In genomic region chr8:36406706-36407105, GRCm38 (mm10) we compare ENCODE assay signal across 16 mouse cellular contexts.
DNase-seq lines count a peak whose midpoint lies in the region; ATAC-seq and TF ChIP-seq lines count a peak whose summit lies in the region.
"Had no signal": no experiment of that assay in that cellular context is flagged by ENCODE, and none has a peak within 500 bp of the region (broad histone marks: within the 10 kb centered on the region; RNA-seq: fewer than 3 reads in every experiment).

No protein-coding gene starts in this region.

- no peak for TF ChIP-seq POLR2A in brain, embryonic 14.5 days (IDR thresholded peaks at IDR 0.05; ENCODE audit: borderline replicate concordance, extremely low read depth, insufficient read depth, insufficient read length, poor library complexity, severe bottlenecking)

- no peak for TF ChIP-seq CTCF in brain, embryonic 14.5 days (IDR thresholded peaks at IDR 0.05; ENCODE audit: borderline replicate concordance, extremely low read depth, insufficient read depth, insufficient read length)

- H3K27me3 ChIP-seq in hindbrain, embryonic 16.5 days (replicated peaks; ENCODE audit: control insufficient read depth, insufficient read depth, low read length) = no peaks in the 10 kb centered on the region
- H3K27me3 ChIP-seq in hindbrain, embryonic 10.5 days (ENCODE audit: insufficient read depth, poor library complexity, severe bottlenecking) = no peaks in the 10 kb centered on the region
- H3K27me3 ChIP-seq: embryonic facial prominence, embryonic 13.5 days; hindbrain, embryonic 15.5 days; midbrain, embryonic 12.5 days had no signal

- H3K4me3 ChIP-seq in hindbrain, embryonic 16.5 days (ENCODE audit: low read length) = no peak overlapping the region
- H3K4me3 ChIP-seq in hindbrain, embryonic 10.5 days = no peak overlapping the region
- H3K4me3 ChIP-seq: embryonic facial prominence, embryonic 13.5 days; hindbrain, embryonic 15.5 days; midbrain, embryonic 12.5 days had no signal

- H3K4me1 ChIP-seq in hindbrain, embryonic 16.5 days (ENCODE audit: control insufficient read depth, insufficient read depth, low read depth, low read length) = no peaks in the 10 kb centered on the region
- no peaks in the 10 kb centered on the region for H3K4me1 ChIP-seq in hindbrain, embryonic 10.5 days (replicated peaks)
- H3K4me1 ChIP-seq: embryonic facial prominence, embryonic 13.5 days; hindbrain, embryonic 15.5 days; midbrain, embryonic 12.5 days had no signal

- 65% methylated on average over 2 of the region's 2 CpGs for WGBS in hindbrain, embryonic 16.5 days
- 88% methylated on average over 2 of the region's 2 CpGs for WGBS in hindbrain, embryonic 10.5 days

- no peak overlapping the region for H3K4me2 ChIP-seq in hindbrain, embryonic 16.5 days (ENCODE audit: low read length)
- H3K4me2 ChIP-seq: embryonic facial prominence, embryonic 13.5 days; hindbrain, embryonic 15.5 days; midbrain, embryonic 12.5 days had no signal

- ATAC-seq in hindbrain, embryonic 16.5 days = peak; percentile 64

- no peak for DNase-seq in hindbrain, embryonic 10.5 days (ENCODE audit: low spot score)
- peak; percentile 79 for DNase-seq in brain, embryonic 14.5 days (ENCODE audit: low read depth)
- DNase-seq in cerebellum, adult 8-10 months = peak; percentile 80
- DNase-seq in layer of hippocampus, postnatal 36 days = peak; percentile 12 to 17
- DNase-seq in kidney, adult 9 months = no peak
- no peak for DNase-seq in yolk sac, embryonic 10.5 days (ENCODE audit: low spot score)
- DNase-seq in gastrocnemius, postnatal 14 days = no peak
- DNase-seq: adrenal gland, postnatal 10 days; kidney, adult 2 months; lung, adult 18-20 months; lung, postnatal 4 days; thymus, adult 2 months had no signal

- intact Hi-C loops in gastrocnemius, postnatal 14 days (cut with DNase I; ENCODE audit: low total_unique reads) = no loop called here

- H3K9ac ChIP-seq in hindbrain, embryonic 16.5 days (ENCODE audit: low read depth, low read length) = no peak overlapping the region
- H3K9ac ChIP-seq: embryonic facial prominence, embryonic 13.5 days; hindbrain, embryonic 15.5 days; midbrain, embryonic 12.5 days had no signal

- H3K27ac ChIP-seq in hindbrain, embryonic 16.5 days (ENCODE audit: low read depth, low read length) = no peak overlapping the region
- H3K27ac ChIP-seq in hindbrain, embryonic 10.5 days = no peak overlapping the region
- H3K27ac ChIP-seq: embryonic facial prominence, embryonic 13.5 days; hindbrain, embryonic 15.5 days; midbrain, embryonic 12.5 days had no signal

- H3K36me3 ChIP-seq in hindbrain, embryonic 16.5 days (ENCODE audit: control insufficient read depth, insufficient read depth, low read length) = no peaks in the 10 kb centered on the region
- no peaks in the 10 kb centered on the region for H3K36me3 ChIP-seq in hindbrain, embryonic 10.5 days
- H3K36me3 ChIP-seq: embryonic facial prominence, embryonic 13.5 days; hindbrain, embryonic 15.5 days; midbrain, embryonic 12.5 days had no signal

- no peaks in the 10 kb centered on the region for H3K9me3 ChIP-seq in hindbrain, embryonic 16.5 days (ENCODE audit: control insufficient read depth, low read length)
- 0 out of 2 replicates have a peak, but pooled peaks cover 2% of the 10 kb centered on the region for H3K9me3 ChIP-seq in hindbrain, embryonic 10.5 days
- H3K9me3 ChIP-seq: embryonic facial prominence, embryonic 13.5 days; hindbrain, embryonic 15.5 days; midbrain, embryonic 12.5 days had no signal

Comparison
In these comparisons a context has a peak if more than half of its experiments do, and no peak if none do; other contexts are left out.
1. DNase-seq: peak in brain, embryonic 14.5 days (single experiment), cerebellum, adult 8-10 months (single experiment) and layer of hippocampus, postnatal 36 days (2 of 2); none in hindbrain, embryonic 10.5 days (single experiment), kidney, adult 9 months (single experiment), yolk sac, embryonic 10.5 days (single experiment) and gastrocnemius, postnatal 14 days (single experiment).